ENCODE assay signal across 8 mouse cellular contexts in genomic region chr4:99929613-99930517, GRCm38 (mm10). TPM values are rescaled to one million over a fixed set of nuclear protein-coding genes. Genes with fewer than 3 reads are reported as not detected.
DNase-seq lines count a peak whose midpoint lies in the region; ATAC-seq and TF ChIP-seq lines count a peak whose summit lies in the region.

Gene Itgb3bp, minus strand, starts transcription at chr4:99929813.

- peaks cover 19% of the 10 kb centered on the region for H3K4me1 ChIP-seq in hindbrain, embryonic 15.5 days (replicated peaks)

- intact Hi-C loops in left cerebral cortex, adult 2 months (cut with DNase I), result loop anchor here (1.0 kb wide), 1 partner anchor 101 kb away; the partner anchor contains the start of gene Efcab7

- H3K79me2 ChIP-seq in macrophage (ENCODE audit: inconsistent target), result peaks cover 44% of the 10 kb centered on the region

- ATAC-seq in hindbrain, embryonic 15.5 days (ENCODE audit: low FRiP score, low read depth), result peak; percentile 95

- H3K27me3 ChIP-seq in hindbrain, embryonic 15.5 days, result no peaks in the 10 kb centered on the region

- peak; percentile 58 for DNase-seq in T-cell, adult 2 months (ENCODE audit: low spot score)
- DNase-seq in cerebellum, postnatal 25 days, result peak; percentile 87 to 90
- DNase-seq in gastrocnemius, adult 18-20 months (ENCODE audit: low spot score), result peak; percentile 94
- DNase-seq in left cerebral cortex, adult 2 months (ENCODE audit: extremely low spot score in 1 of 2, low spot score in 2 of 2), result peak; percentile 71 to 77
- peak; percentile 69 to 81 for DNase-seq in right cerebral cortex, adult 2 months (ENCODE audit: low spot score in 2 of 2)
- peak; percentile 21 for DNase-seq in urinary bladder, postnatal 10 days (ENCODE audit: low spot score)

- peak within 1 kb of the TSS; percentile 82 for H3K4me2 ChIP-seq in hindbrain, embryonic 15.5 days

- no peak for TF ChIP-seq CTCF in left cerebral cortex, adult 2 months (IDR thresholded peaks at IDR 0.05)

- H3K4me3 ChIP-seq in hindbrain, embryonic 15.5 days, result peak within 1 kb of the TSS; percentile 58
- peak within 1 kb of the TSS; percentile 64 for H3K4me3 ChIP-seq in left cerebral cortex, adult 2 months
- peak within 1 kb of the TSS; percentile 64 for H3K4me3 ChIP-seq in macrophage (ENCODE audit: inconsistent target)

- WGBS in hindbrain, embryonic 15.5 days, result 1% methylated on average over 57 of the region's 57 CpGs
- WGBS in macrophage (ENCODE audit: missing documents), result 1% methylated on average over 51 of the region's 57 CpGs

- peak within 1 kb of the TSS; percentile 78 for H3K9ac ChIP-seq in hindbrain, embryonic 15.5 days

- H3K36me3 ChIP-seq in hindbrain, embryonic 15.5 days, result no peaks in the 10 kb centered on the region
- no peaks in the 10 kb centered on the region for H3K36me3 ChIP-seq in macrophage (ENCODE audit: inconsistent target)

- no peaks in the 10 kb centered on the region for H3K9me3 ChIP-seq in hindbrain, embryonic 15.5 days

- peak within 1 kb of the TSS; percentile 93 for H3K27ac ChIP-seq in hindbrain, embryonic 15.5 days (replicated peaks)
- peak within 1 kb of the TSS; percentile 85 for H3K27ac ChIP-seq in left cerebral cortex, adult 2 months
- H3K27ac ChIP-seq in macrophage, result peak within 1 kb of the TSS; percentile 75

RNA-seq across cellular contexts. Expression of gene Itgb3bp, which starts in this region (rescaled TPM):
- 1 to 10 TPM; 4.2 to 4.3 TPM for total RNA-seq in gastrocnemius, adult 18-20 months (2021)
- 14.5 and 19.0 TPM in 2 replicates for polyA plus RNA-seq in hindbrain, embryonic 15.5 days (2015; fragmentation: Nextera tagmentation; extraction: Ambion mirVana)
- 1 to 10 TPM; 4.1 to 4.8 TPM for total RNA-seq in left cerebral cortex, adult 2 months (2021)
- 1 to 10 TPM in 19 of 26 experiments, under 1 TPM in 3, not detected in 4; 0.31 to 7.2 (median 2.3) TPM for total RNA-seq in macrophage (2018; cell fraction: chromatin; rRNA removed)
- total RNA-seq in macrophage (2018; cell fraction: cytosol; rRNA removed), result 1 to 10 TPM; 2.7 to 8.0 (median 5.5) TPM
- total RNA-seq in macrophage (2018; cell fraction: nucleus; rRNA removed), result 1 to 10 TPM in 20 of 26 experiments, under 1 TPM in 6; 0.36 to 4.1 (median 1.8) TPM
- polyA plus RNA-seq in macrophage (2018), result 4.8 to 9.1 TPM (median 5.9 TPM) in 3 replicates

Comparison
In these comparisons a context has a peak if more than half of its experiments do, and no peak if none do; other contexts are left out.
1. Peak in every context shown above with its lines: DNase-seq, ATAC-seq, H3K4me3 ChIP-seq and H3K27ac ChIP-seq.
2. DNase-seq: peak in every context shown above with its lines; median percentile 94 in gastrocnemius, adult 18-20 months; 88 in cerebellum, postnatal 25 days; 75 in right cerebral cortex, adult 2 months; 74 in left cerebral cortex, adult 2 months; 58 in T-cell, adult 2 months; 21 in urinary bladder, postnatal 10 days.